8 mouse cellular contexts compared by ENCODE assay signal in genomic region chr15:103284066-103284465, GRCm38 (mm10). TPM values are rescaled to one million over a fixed set of nuclear protein-coding genes. Genes with fewer than 3 reads are reported as not detected.
DNase-seq lines count a peak whose midpoint lies in the region; ATAC-seq and TF ChIP-seq lines count a peak whose summit lies in the region.
"Had no signal": no experiment of that assay in that cellular context is flagged by ENCODE, and none has a peak within 500 bp of the region (broad histone marks: within the 10 kb centered on the region; RNA-seq: fewer than 3 reads in every experiment).

No protein-coding gene starts in this region.

- no peak overlapping the region for H3K4me2 ChIP-seq in hindbrain, postnatal 0 days (ENCODE audit: low read depth, low read length)
- H3K4me2 ChIP-seq in hindbrain, embryonic 14.5 days (replicated peaks): no peak overlapping the region

- TF ChIP-seq CTCF in hindbrain, postnatal 0 days (IDR thresholded peaks at IDR 0.05; ENCODE audit: low read depth): peak; percentile 66
- TF ChIP-seq CTCF in MEL (IDR thresholded peaks at IDR 0.05 in 2 of 3, conservative IDR thresholded peaks at IDR 0.05 in 1 of 3; ENCODE audit: control insufficient read depth in 1 of 3, insufficient read depth in 1 of 3, low read depth in 2 of 3, low read length in 3 of 3, poor library complexity in 1 of 3, severe bottlenecking in 1 of 3): peak; percentile 36 to 46 (median 45)

- 59% methylated on average over 3 of the region's 3 CpGs for WGBS in hindbrain, postnatal 0 days
- WGBS in hindbrain, embryonic 14.5 days: 62% methylated on average over 3 of the region's 3 CpGs

- H3K4me3 ChIP-seq in hindbrain, postnatal 0 days (ENCODE audit: low read length): no peak overlapping the region
- no peak overlapping the region for H3K4me3 ChIP-seq in hindbrain, embryonic 14.5 days (replicated peaks; ENCODE audit: low read length)
- no peak overlapping the region for H3K4me3 ChIP-seq in MEL (ENCODE audit: control insufficient read depth in 1 of 2, insufficient read depth in 1 of 2, low read depth in 2 of 2, low read length in 2 of 2)

- DNase-seq in hindbrain, postnatal 0 days (ENCODE audit: low spot score): peak; percentile 64
- no peak for DNase-seq in hindbrain, embryonic 14.5 days (ENCODE audit: low spot score)
- DNase-seq in A20 (ENCODE audit: low read depth, low spot score) (peak; percentile 63), MEL (ENCODE audit: low read depth, low spot score) (peak; percentile 54)
- peak; percentile 64 for DNase-seq in embryo, embryonic 9.5 days (ENCODE audit: extremely low spot score)
- peak; percentile 72 for DNase-seq in mesoderm, embryonic 11.5 days (ENCODE audit: low read depth, low spot score)
- DNase-seq in left cerebral cortex, postnatal 36 days (ENCODE audit: low spot score in 2 of 2): no peak

- H3K4me1 ChIP-seq in hindbrain, postnatal 0 days (ENCODE audit: insufficient read depth, low read length): 0 out of 2 replicates have a peak, but pooled peaks cover 3% of the 10 kb centered on the region
- H3K4me1 ChIP-seq in hindbrain, embryonic 14.5 days (replicated peaks; ENCODE audit: control insufficient read depth, insufficient read depth, low read length): peaks cover 8% of the 10 kb centered on the region
- H3K4me1 ChIP-seq in MEL (ENCODE audit: control insufficient read depth in 1 of 2, insufficient read depth in 2 of 2, low read length in 2 of 2): peaks cover 2 to 8% of the 10 kb centered on the region in 2 experiments; a peak in 3 of 4 replicates

- no peaks in the 10 kb centered on the region for H3K27me3 ChIP-seq in hindbrain, postnatal 0 days (ENCODE audit: insufficient read depth, low read length)
- H3K27me3 ChIP-seq in hindbrain, embryonic 14.5 days (ENCODE audit: control insufficient read depth, insufficient read depth, low read length): no peaks in the 10 kb centered on the region
- no peaks in the 10 kb centered on the region for H3K27me3 ChIP-seq in MEL (ENCODE audit: control insufficient read depth in 1 of 2, insufficient read depth in 2 of 2, low read length in 2 of 2)

- H3K9me3 ChIP-seq in hindbrain, postnatal 0 days (ENCODE audit: low read length): no peaks in the 10 kb centered on the region
- no peaks in the 10 kb centered on the region for H3K9me3 ChIP-seq in hindbrain, embryonic 14.5 days (ENCODE audit: control insufficient read depth, low read length)
- H3K9me3 ChIP-seq in MEL (replicated peaks; ENCODE audit: insufficient read depth, low read length): no peaks in the 10 kb centered on the region

- H3K9ac ChIP-seq in hindbrain, postnatal 0 days (replicated peaks; ENCODE audit: low read length): no peak overlapping the region
- no peak overlapping the region for H3K9ac ChIP-seq in hindbrain, embryonic 14.5 days
- H3K9ac ChIP-seq in MEL (ENCODE audit: control insufficient read depth, low read depth, low read length, poor library complexity, severe bottlenecking): no peak overlapping the region

- no peaks in the 10 kb centered on the region for H3K36me3 ChIP-seq in hindbrain, postnatal 0 days (ENCODE audit: insufficient read depth, low read length)
- 0 out of 2 replicates have a peak, but pooled peaks cover 6% of the 10 kb centered on the region for H3K36me3 ChIP-seq in hindbrain, embryonic 14.5 days (replicated peaks; ENCODE audit: control insufficient read depth, insufficient read depth)
- H3K36me3 ChIP-seq in MEL (ENCODE audit: control insufficient read depth in 1 of 2, insufficient read depth in 2 of 2, low read length in 2 of 2): peaks cover 0 to 13% of the 10 kb centered on the region in 2 experiments; a peak in 2 of 4 replicates

- intact Hi-C loops in left cerebral cortex, postnatal 36 days (cut with DNase I): loop anchor here (2.0 kb wide), 1 partner anchor 23 kb away; no protein-coding TSS in a partner anchor

- ATAC-seq in hindbrain, postnatal 0 days: no peak
- no peak for ATAC-seq in hindbrain, embryonic 14.5 days (ENCODE audit: low FRiP score)

- H3K27ac ChIP-seq in hindbrain, postnatal 0 days: no peak overlapping the region
- no peak overlapping the region for H3K27ac ChIP-seq in hindbrain, embryonic 14.5 days
- H3K27ac ChIP-seq in MEL (ENCODE audit: control insufficient read depth, low read depth, low read length): no peak overlapping the region
- H3K27ac ChIP-seq: macrophage had no signal

- H3K79me2 ChIP-seq in MEL (ENCODE audit: control insufficient read depth, insufficient read depth, low read length, poor library complexity): peaks cover 7% of the 10 kb centered on the region

- peak; percentile 19 for TF ChIP-seq RAD21 in MEL (IDR thresholded peaks at IDR 0.05; ENCODE audit: low read depth, low read length)

- TF ChIP-seq EP300 in MEL (IDR thresholded peaks at IDR 0.05; ENCODE audit: low read depth in 1 of 2, low read length in 2 of 2): no peak

- TF ChIP-seq POLR2A in MEL (IDR thresholded peaks at IDR 0.05; ENCODE audit: control insufficient read depth in 1 of 2, insufficient read depth in 1 of 2, low read depth in 1 of 2, low read length in 2 of 2, poor library complexity in 1 of 2): no peak

TF ChIP-seq in MEL, 35 proteins besides CTCF, POLR2A, EP300 and RAD21:
- TF ChIP-seq BHLHE40 (IDR thresholded peaks at IDR 0.05; ENCODE audit: borderline replicate concordance, low read depth, low read length) (no peak), SMC3 (IDR thresholded peaks at IDR 0.05; ENCODE audit: low read depth, low read length) (peak; percentile 38)
TF ChIP-seq in MEL: peak in this region for 1.

RNA-seq across cellular contexts. Expression of gene Copz1, which starts 11.6 kb away (rescaled TPM):
- 149 and 155 TPM in 2 replicates for total RNA-seq in hindbrain, postnatal 0 days (2014; rRNA removed)
- 181 TPM in 2 replicates for polyA plus RNA-seq in hindbrain, postnatal 0 days (2015; fragmentation: Nextera tagmentation; extraction: Ambion mirVana)
- 214 and 220 TPM in 2 replicates for polyA plus RNA-seq in hindbrain, embryonic 14.5 days (2014; fragmentation: Nextera tagmentation; extraction: Ambion mirVana)
- total RNA-seq in MEL (2012; rRNA removed): 46.7 and 48.0 TPM in 2 replicates
- 100 to 1,000 TPM; 117 to 822 TPM for polyA plus RNA-seq in MEL (2012; ENCODE audit: insufficient read depth in 1 of 2, insufficient read length in 2 of 2, low read depth in 1 of 2, low replicate concordance in 2 of 2, missing spikeins in 1 of 2)
- 10 to 100 TPM; 87.8 to 95.9 TPM for total RNA-seq in left cerebral cortex, postnatal 36 days (2021)

RNA-seq across cellular contexts. Expression of gene Nfe2, which starts 25.9 kb away (rescaled TPM):
- total RNA-seq in hindbrain, postnatal 0 days (2014; rRNA removed): 0.63 TPM in 1 of 2 replicates, not detected in the other
- polyA plus RNA-seq in hindbrain, postnatal 0 days (2015; fragmentation: Nextera tagmentation; extraction: Ambion mirVana): 0.20 and 0.33 TPM in 2 replicates
- 0.90 and 1.1 TPM in 2 replicates for polyA plus RNA-seq in hindbrain, embryonic 14.5 days (2014; fragmentation: Nextera tagmentation; extraction: Ambion mirVana)
- total RNA-seq in MEL (2012; rRNA removed): 63.9 and 74.6 TPM in 2 replicates
- 100 to 1,000 TPM in 1 of 2 experiments, not detected in 1; 103 TPM for polyA plus RNA-seq in MEL (2012; ENCODE audit: insufficient read depth in 1 of 2, insufficient read length in 2 of 2, low read depth in 1 of 2, low replicate concordance in 2 of 2, missing spikeins in 1 of 2)
- total RNA-seq in left cerebral cortex, postnatal 36 days (2021): not detected

RNA-seq across cellular contexts. Expression of gene Gpr84, which starts 26.3 kb away (rescaled TPM):
- 0.58 and 0.86 TPM in 2 replicates for total RNA-seq in hindbrain, postnatal 0 days (2014; rRNA removed)
- 0.30 and 0.37 TPM in 2 replicates for polyA plus RNA-seq in hindbrain, postnatal 0 days (2015; fragmentation: Nextera tagmentation; extraction: Ambion mirVana)
- polyA plus RNA-seq in hindbrain, embryonic 14.5 days (2014; fragmentation: Nextera tagmentation; extraction: Ambion mirVana): 0.12 and 0.39 TPM in 2 replicates
- 0.12 TPM in 1 of 2 replicates, not detected in the other for total RNA-seq in MEL (2012; rRNA removed)
- under 1 TPM in 1 of 2 experiments, not detected in 1; 0.21 TPM for polyA plus RNA-seq in MEL (2012; ENCODE audit: insufficient read depth in 1 of 2, insufficient read length in 2 of 2, low read depth in 1 of 2, low replicate concordance in 2 of 2, missing spikeins in 1 of 2)
- total RNA-seq in left cerebral cortex, postnatal 36 days (2021): under 1 TPM; 0.42 to 0.45 TPM

RNA-seq across cellular contexts. Expression of gene Hnrnpa1, which starts 43.8 kb away (rescaled TPM):
- total RNA-seq in hindbrain, postnatal 0 days (2014; rRNA removed): 117 and 148 TPM in 2 replicates
- polyA plus RNA-seq in hindbrain, postnatal 0 days (2015; fragmentation: Nextera tagmentation; extraction: Ambion mirVana): 596 and 630 TPM in 2 replicates
- polyA plus RNA-seq in hindbrain, embryonic 14.5 days (2014; fragmentation: Nextera tagmentation; extraction: Ambion mirVana): 526 and 623 TPM in 2 replicates
- 322 and 402 TPM in 2 replicates for total RNA-seq in MEL (2012; rRNA removed)
- polyA plus RNA-seq in MEL (2012; ENCODE audit: insufficient read depth in 1 of 2, insufficient read length in 2 of 2, low read depth in 1 of 2, low replicate concordance in 2 of 2, missing spikeins in 1 of 2): 100 to 1,000 TPM in 1 of 2 experiments, not detected in 1; 900 TPM
- total RNA-seq in left cerebral cortex, postnatal 36 days (2021): 100 to 1,000 TPM; 199 to 232 TPM

RNA-seq across cellular contexts. Expression of gene Cbx5, which starts 44.5 kb away (rescaled TPM):
- 125 and 134 TPM in 2 replicates for total RNA-seq in hindbrain, postnatal 0 days (2014; rRNA removed)
- polyA plus RNA-seq in hindbrain, postnatal 0 days (2015; fragmentation: Nextera tagmentation; extraction: Ambion mirVana): 95.3 and 98.1 TPM in 2 replicates
- polyA plus RNA-seq in hindbrain, embryonic 14.5 days (2014; fragmentation: Nextera tagmentation; extraction: Ambion mirVana): 153 and 171 TPM in 2 replicates
- 39.8 and 40.5 TPM in 2 replicates for total RNA-seq in MEL (2012; rRNA removed)
- polyA plus RNA-seq in MEL (2012; ENCODE audit: insufficient read depth in 1 of 2, insufficient read length in 2 of 2, low read depth in 1 of 2, low replicate concordance in 2 of 2, missing spikeins in 1 of 2): 10 to 100 TPM; 42.4 to 67.1 TPM
- total RNA-seq in left cerebral cortex, postnatal 36 days (2021): 100 to 1,000 TPM; 158 to 174 TPM

Comparison
In these comparisons a context has a peak if more than half of its experiments do, and no peak if none do; other contexts are left out.
1. DNase-seq: peak in hindbrain, postnatal 0 days (single experiment), A20 (single experiment), MEL (single experiment), embryo, embryonic 9.5 days (single experiment) and mesoderm, embryonic 11.5 days (single experiment); none in hindbrain, embryonic 14.5 days (single experiment) and left cerebral cortex, postnatal 36 days (0 of 2).
2. RNA of gene Nfe2, which starts 25.9 kb away (total RNA-seq): 63.9 to 74.6 TPM in MEL; 0.63 TPM in hindbrain, postnatal 0 days and not detected in left cerebral cortex, postnatal 36 days; every median in the first group is over 10 times any median in the second.